Mouse (Mus musculus): ENCODE data around the gene Nlgn2.
A peak's percentile ranks its signal among the peaks of the same experiment; 100 is the strongest.
"Not testable (repeated sequence)": the region's sequence is repeated elsewhere in the genome, so short reads cannot be mapped to it uniquely, and the experiment has no call there.

Nlgn2 gene

GRCm38 (mm10) chr11:69864138-69864860, 26.7 kb upstream of the Nlgn2 start:
- no peak for DNase-seq (ENCODE audit: low read depth)

GRCm38 (mm10) chr11:69863729-69864128, 26.1 kb upstream of the Nlgn2 start:
- not testable (repeated sequence) for DNase-seq (ENCODE audit: low read depth)

- no peak for DNase-seq (ENCODE audit: low read depth)
These were observed 20.8 kb upstream of the Nlgn2 start, which contains the start of gene Tnk1 for GRCm38 (mm10) chr11:69858113-69858998. Gene Tnk1, minus strand, starts transcription at chr11:69858730.

GRCm38 (mm10) chr11:69855347-69855746, 17.8 kb upstream of the Nlgn2 start:
- DNase-seq (ENCODE audit: low read depth), result no peak

GRCm38 (mm10) chr11:69854680-69855079, 17.1 kb upstream of the Nlgn2 start:
- no peak for DNase-seq (ENCODE audit: low read depth)

- peak; percentile 99 for DNase-seq (ENCODE audit: low read depth)
These were observed 16.4 kb upstream of the Nlgn2 start for GRCm38 (mm10) chr11:69853994-69854393.

GRCm38 (mm10) chr11:69850754-69851153, 13.2 kb upstream of the Nlgn2 start:
- DNase-seq (ENCODE audit: low read depth), result no peak

GRCm38 (mm10) chr11:69849884-69850283, 12.3 kb upstream of the Nlgn2 start:
- no peak for DNase-seq (ENCODE audit: low read depth)

- no peak for DNase-seq (ENCODE audit: low read depth)
These were observed 11.5 kb upstream of the Nlgn2 start for GRCm38 (mm10) chr11:69849128-69849527.

GRCm38 (mm10) chr11:69848021-69848420, 10.4 kb upstream of the Nlgn2 start:
- DNase-seq (ENCODE audit: low read depth), result no peak

- DNase-seq (ENCODE audit: low read depth), result no peak
These were observed 9.4 kb upstream of the Nlgn2 start for GRCm38 (mm10) chr11:69846738-69847688.

GRCm38 (mm10) chr11:69846198-69846680, 8.7 kb upstream of the Nlgn2 start, which contains the start of gene Plscr3:
Gene Plscr3, plus strand, starts transcription at chr11:69846376.
- peak; percentile 79 for DNase-seq (ENCODE audit: low read depth)

GRCm38 (mm10) chr11:69838714-69839104, 1.1 kb upstream of the Nlgn2 start:
- no peak for DNase-seq (ENCODE audit: low read depth)

- DNase-seq (ENCODE audit: low read depth), result peak; percentile 97
These were observed 549 bp upstream of the Nlgn2 start, which contains the start of gene Tmem256 for GRCm38 (mm10) chr11:69837952-69838713. Gene Tmem256, plus strand, starts transcription at chr11:69838514.

- DNase-seq (ENCODE audit: low read depth), result no peak
These were observed 644 bp downstream of the Nlgn2 start for GRCm38 (mm10) chr11:69836703-69837576.

- DNase-seq (ENCODE audit: low read depth), result no peak
These were observed 1.6 kb downstream of the Nlgn2 start for GRCm38 (mm10) chr11:69835966-69836335.

- DNase-seq (ENCODE audit: low read depth), result no peak
These were observed 2.1 kb downstream of the Nlgn2 start for GRCm38 (mm10) chr11:69835326-69835965.

GRCm38 (mm10) chr11:69834001-69834549, 3.5 kb downstream of the Nlgn2 start:
- no peak for DNase-seq (ENCODE audit: low read depth)

GRCm38 (mm10) chr11:69833554-69833953, 4.0 kb downstream of the Nlgn2 start:
- DNase-seq (ENCODE audit: low read depth), result no peak
